26 mouse cellular contexts compared by ENCODE assay signal in the genomic region with DNA sequence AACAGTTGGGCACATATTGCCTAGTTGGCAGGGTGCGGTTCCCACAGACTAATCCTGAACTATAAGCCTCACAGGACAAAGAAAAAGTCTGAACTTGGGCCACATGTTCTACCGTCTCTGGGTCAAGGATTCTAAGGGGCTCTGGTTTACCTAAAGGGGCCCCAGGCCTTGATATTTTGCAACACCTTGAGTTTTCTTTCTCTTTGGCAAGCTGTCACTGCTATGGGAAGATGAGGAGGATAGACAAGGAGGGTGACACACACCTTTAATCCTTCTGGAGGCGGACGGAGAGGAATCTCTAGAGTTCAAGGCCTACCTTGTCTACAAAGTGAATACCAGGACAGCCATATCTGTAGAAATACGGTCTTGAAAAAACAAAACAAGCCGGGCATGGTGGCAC. TPM values are rescaled to one million over a fixed set of nuclear protein-coding genes. Genes with fewer than 3 reads are reported as not detected.
"Had no signal": no experiment of that assay in that cellular context is flagged by ENCODE, and none has a peak within 500 bp of the region (broad histone marks: within the 10 kb centered on the region; RNA-seq: fewer than 3 reads in every experiment).

No protein-coding gene starts in this region.

- H3K36me3 ChIP-seq: lung, embryonic 15.5 days had no signal

- ATAC-seq: lung, postnatal 0 days; midbrain, embryonic 13.5 days; midbrain, embryonic 15.5 days had no signal

- DNase-seq: lung, adult 2 months; lung, postnatal 14 days; lung, postnatal 36 days; retina, postnatal 1 day; right cerebral cortex, adult 18-20 months; right cerebral cortex, postnatal 25 days; right cerebral cortex, postnatal 4 days; spleen, adult 18-20 months; thymus, adult 18-20 months; thymus, postnatal 14 days; thymus, postnatal 36 days had no signal

- H3K27me3 ChIP-seq: lung, embryonic 15.5 days; megakaryocyte, embryonic 14.5 days; midbrain, embryonic 13.5 days; midbrain, embryonic 15.5 days; neural tube, embryonic 13.5 days; neural tube, embryonic 15.5 days had no signal

- H3K27ac ChIP-seq: lung, embryonic 15.5 days; macrophage; midbrain, embryonic 13.5 days; midbrain, embryonic 15.5 days; neural tube, embryonic 13.5 days; neural tube, embryonic 15.5 days had no signal

- H3K4me2 ChIP-seq: midbrain, embryonic 11.5 days had no signal

- H3K9ac ChIP-seq: midbrain, embryonic 13.5 days; neural tube, embryonic 15.5 days had no signal

- H3K9me3 ChIP-seq: lung, embryonic 15.5 days; megakaryocyte, embryonic 14.5 days; midbrain, embryonic 13.5 days; midbrain, embryonic 15.5 days; neural tube, embryonic 13.5 days; neural tube, embryonic 15.5 days had no signal

- H3K4me3 ChIP-seq: lung, embryonic 15.5 days had no signal

RNA-seq across cellular contexts. Expression of a gene that starts 59.7 kb away (rescaled TPM):
- polyA plus RNA-seq: lung, adult 2 months; lung, embryonic 15.5 days; lung, postnatal 0 days; macrophage; midbrain, embryonic 11.5 days; midbrain, embryonic 13.5 days; midbrain, embryonic 15.5 days; midbrain, postnatal 0 days; neural tube, embryonic 11.5 days; neural tube, embryonic 13.5 days; neural tube, embryonic 15.5 days; small intestine, adult 2 months; stomach, embryonic 14.5 days; stomach, embryonic 16.5 days; thymus, postnatal 0 days had no signal
